In genomic region chr11:7101674-7102073, GRCm38 (mm10) we compare ENCODE assay signal across 16 mouse cellular contexts. TPM values are rescaled to one million over a fixed set of nuclear protein-coding genes. Genes with fewer than 3 reads are reported as not detected.
DNase-seq lines count a peak whose midpoint lies in the region; ATAC-seq and TF ChIP-seq lines count a peak whose summit lies in the region.
"Had no signal": no experiment of that assay in that cellular context is flagged by ENCODE, and none has a peak within 500 bp of the region (broad histone marks: within the 10 kb centered on the region; RNA-seq: fewer than 3 reads in every experiment).

No protein-coding gene starts in this region.

- 52% methylated on average over 6 of the region's 6 CpGs for WGBS in kidney, adult 2 months
- 78% methylated on average over 6 of the region's 6 CpGs for WGBS in hindbrain, embryonic 11.5 days
- WGBS in neural tube, embryonic 12.5 days: 60% methylated on average over 6 of the region's 6 CpGs
- WGBS in lung, postnatal 0 days: 70% methylated on average over 6 of the region's 6 CpGs
- WGBS in heart, adult 2 months: 76% methylated on average over 6 of the region's 6 CpGs

- no peaks in the 10 kb centered on the region for H3K79me2 ChIP-seq in heart, adult 2 months (replicated peaks; ENCODE audit: control insufficient read depth, insufficient read depth, low read length)

- no peak for TF ChIP-seq CTCF in kidney, adult 2 months (conservative IDR thresholded peaks at IDR 0.05; ENCODE audit: insufficient read depth, insufficient read length, low read depth, low read length)
- TF ChIP-seq CTCF in lung, postnatal 0 days (IDR thresholded peaks at IDR 0.05): no peak
- TF ChIP-seq CTCF in heart, adult 2 months (IDR thresholded peaks at IDR 0.05): no peak

- no peaks in the 10 kb centered on the region for H3K27me3 ChIP-seq in kidney, adult 2 months (replicated peaks; ENCODE audit: control insufficient read depth, insufficient read depth, low read length)
- no peaks in the 10 kb centered on the region for H3K27me3 ChIP-seq in hindbrain, embryonic 11.5 days (ENCODE audit: control insufficient read depth, insufficient read depth, low read length)
- H3K27me3 ChIP-seq in neural tube, embryonic 12.5 days (replicated peaks): no peaks in the 10 kb centered on the region
- no peaks in the 10 kb centered on the region for H3K27me3 ChIP-seq in lung, postnatal 0 days (replicated peaks; ENCODE audit: insufficient read depth, low read length)
- H3K27me3 ChIP-seq in heart, adult 2 months (ENCODE audit: control insufficient read depth, insufficient read depth, low read length): no peaks in the 10 kb centered on the region
- H3K27me3 ChIP-seq: megakaryocyte, embryonic 14.5 days had no signal

- no peak overlapping the region for H3K4me2 ChIP-seq in hindbrain, embryonic 11.5 days (replicated peaks; ENCODE audit: low read depth, low read length)
- H3K4me2 ChIP-seq in neural tube, embryonic 12.5 days (replicated peaks): no peak overlapping the region
- no peak overlapping the region for H3K4me2 ChIP-seq in lung, postnatal 0 days (replicated peaks; ENCODE audit: low read depth, low read length)

- no peak overlapping the region for H3K27ac ChIP-seq in kidney, adult 2 months (ENCODE audit: insufficient read depth, low read depth, low read length)
- H3K27ac ChIP-seq in hindbrain, embryonic 11.5 days (ENCODE audit: low read depth, low read length): peak overlapping the region; percentile 36; the same call in 1 of the 2 replicates
- 0 out of 2 replicates have a peak overlapping the region, but pooled peaks have one; percentile 47 for H3K27ac ChIP-seq in neural tube, embryonic 12.5 days
- no peak overlapping the region for H3K27ac ChIP-seq in lung, postnatal 0 days (ENCODE audit: low read length)
- H3K27ac ChIP-seq in heart, adult 2 months: no peak overlapping the region
- H3K27ac ChIP-seq: kidney, postnatal 0 days had no signal

- no peak overlapping the region for H3K4me3 ChIP-seq in kidney, adult 2 months (ENCODE audit: insufficient read depth, low read depth, low read length)
- no peak overlapping the region for H3K4me3 ChIP-seq in hindbrain, embryonic 11.5 days (ENCODE audit: low read depth, low read length)
- no peak overlapping the region for H3K4me3 ChIP-seq in neural tube, embryonic 12.5 days
- H3K4me3 ChIP-seq in lung, postnatal 0 days (ENCODE audit: low read depth, low read length): no peak overlapping the region
- no peak overlapping the region for H3K4me3 ChIP-seq in heart, adult 2 months
- H3K4me3 ChIP-seq: megakaryocyte, embryonic 14.5 days had no signal

- H3K4me1 ChIP-seq in kidney, adult 2 months (ENCODE audit: control insufficient read depth, insufficient read depth, low read length): no peaks in the 10 kb centered on the region
- H3K4me1 ChIP-seq in hindbrain, embryonic 11.5 days (replicated peaks; ENCODE audit: control insufficient read depth, insufficient read depth, low read length): no peaks in the 10 kb centered on the region
- peaks cover 19% of the 10 kb centered on the region for H3K4me1 ChIP-seq in neural tube, embryonic 12.5 days
- H3K4me1 ChIP-seq in lung, postnatal 0 days (ENCODE audit: insufficient read depth, low read depth, low read length): no peaks in the 10 kb centered on the region
- H3K4me1 ChIP-seq in heart, adult 2 months (ENCODE audit: control insufficient read depth, insufficient read depth, low read length): no peaks in the 10 kb centered on the region
- H3K4me1 ChIP-seq: megakaryocyte, embryonic 14.5 days had no signal

- TF ChIP-seq POLR2A in kidney, adult 2 months (IDR thresholded peaks at IDR 0.05; ENCODE audit: low read depth, low read length): no peak
- no peak for TF ChIP-seq POLR2A in heart, adult 2 months (IDR thresholded peaks at IDR 0.05; ENCODE audit: insufficient read depth, low read depth, low read length)

- DNase-seq in kidney, postnatal 4 days: peak; percentile 11 to 40
- DNase-seq in kidney, adult 2 months: no peak
- DNase-seq in cerebellum, adult 9-10 months: peak; percentile 59
- peak; percentile 15 for DNase-seq in hindbrain, embryonic 11.5 days (ENCODE audit: low spot score)
- DNase-seq in layer of hippocampus, adult 8-10 months (ENCODE audit: low spot score in 2 of 2): no peak
- DNase-seq in lung, postnatal 0 days (ENCODE audit: low spot score): no peak
- no peak for DNase-seq in heart, adult 2 months
- DNase-seq: gastrocnemius, postnatal 36 days; layer of hippocampus, adult 9-11 months; liver; lung, adult 2 months; right cerebral cortex, postnatal 25 days; thymus, postnatal 25 days had no signal

- no peak for TF ChIP-seq EP300 in lung, postnatal 0 days (IDR thresholded peaks at IDR 0.05)
- no peak for TF ChIP-seq EP300 in heart, adult 2 months (IDR thresholded peaks at IDR 0.05; ENCODE audit: insufficient read depth, low read depth, low read length)

- no peak overlapping the region for H3K9ac ChIP-seq in hindbrain, embryonic 11.5 days (ENCODE audit: low read depth, low read length)
- H3K9ac ChIP-seq in neural tube, embryonic 12.5 days: no peak overlapping the region
- no peak overlapping the region for H3K9ac ChIP-seq in lung, postnatal 0 days (replicated peaks; ENCODE audit: low read depth)
- H3K9ac ChIP-seq in heart, adult 2 months (ENCODE audit: low read depth, low read length): no peak overlapping the region

- peak; percentile 60 for ATAC-seq in hindbrain, embryonic 11.5 days (ENCODE audit: low FRiP score)
- ATAC-seq in neural tube, embryonic 12.5 days (ENCODE audit: low FRiP score, low read depth): peak; percentile 30; the same call in 1 of the 2 replicates
- ATAC-seq in lung, postnatal 0 days: no peak

- no peaks in the 10 kb centered on the region for H3K36me3 ChIP-seq in kidney, adult 2 months (ENCODE audit: control insufficient read depth, insufficient read depth, low read length)
- H3K36me3 ChIP-seq in hindbrain, embryonic 11.5 days (ENCODE audit: control insufficient read depth, insufficient read depth, low read length): no peaks in the 10 kb centered on the region
- H3K36me3 ChIP-seq in neural tube, embryonic 12.5 days: no peaks in the 10 kb centered on the region
- H3K36me3 ChIP-seq in lung, postnatal 0 days (ENCODE audit: insufficient read depth, low read length): no peaks in the 10 kb centered on the region
- H3K36me3 ChIP-seq in heart, adult 2 months (ENCODE audit: control insufficient read depth, insufficient read depth, low read length): no peaks in the 10 kb centered on the region

- H3K9me3 ChIP-seq in hindbrain, embryonic 11.5 days (ENCODE audit: control insufficient read depth, low read length): no peaks in the 10 kb centered on the region
- H3K9me3 ChIP-seq in neural tube, embryonic 12.5 days: 0 out of 2 replicates have a peak, but pooled peaks cover 3% of the 10 kb centered on the region
- H3K9me3 ChIP-seq in lung, postnatal 0 days (ENCODE audit: low read length): no peaks in the 10 kb centered on the region

- intact Hi-C loops in heart, adult 2 months (cut with DNase I): no loop called here

RNA-seq across cellular contexts. Expression of gene Adcy1, which starts 38.4 kb away (rescaled TPM):
- 3.7 and 4.2 TPM in 2 replicates for polyA plus RNA-seq in kidney, adult 2 months (2012; rRNA removed)
- polyA plus RNA-seq in hindbrain, embryonic 11.5 days (2014; fragmentation: Nextera tagmentation; extraction: Ambion mirVana): 1.8 and 2.0 TPM in 2 replicates
- polyA plus RNA-seq in neural tube, embryonic 12.5 days (2016; fragmentation: Nextera tagmentation; extraction: Ambion mirVana): 2.6 TPM in 2 replicates
- total RNA-seq in layer of hippocampus, adult 8-10 months (2022): 100 to 1,000 TPM; 290 to 360 (median 312) TPM
- polyA plus RNA-seq in lung, postnatal 0 days (2015; fragmentation: Nextera tagmentation; extraction: Ambion mirVana): 0.24 and 0.31 TPM in 2 replicates
- total RNA-seq in heart, adult 2 months (2021): 1 to 10 TPM; 1.2 to 1.6 TPM
- polyA plus RNA-seq in heart, adult 2 months (2012; rRNA removed): 2.3 and 3.7 TPM in 2 replicates

Comparison
In these comparisons a context has a peak if more than half of its experiments do, and no peak if none do; other contexts are left out.
1. DNase-seq: peak in kidney, postnatal 4 days (2 of 2), cerebellum, adult 9-10 months (single experiment) and hindbrain, embryonic 11.5 days (single experiment); none in kidney, adult 2 months (single experiment), layer of hippocampus, adult 8-10 months (0 of 2), lung, postnatal 0 days (single experiment) and heart, adult 2 months (0 of 2).
2. H3K27ac ChIP-seq: peak in hindbrain, embryonic 11.5 days (single experiment) and neural tube, embryonic 12.5 days (single experiment); none in kidney, adult 2 months (single experiment), lung, postnatal 0 days (single experiment) and heart, adult 2 months (single experiment).